Mouse (Mus musculus) urinary bladder, postnatal 4 days (tissue): Measurements from ENCODE around the gene Gm10271.

Experiments
- DNase-seq, 2 experiments: peaks; one replicate each; pipeline ENCODE4 v3.0.0; 2021 to 2022; ENCODE audit warnings: low spot score in 2 of 2

Gene Gm10271

GRCm38 (mm10) chr10:116978841-116979240, 6.4 kb upstream of the Gm10271 start:
- no peak for DNase-seq

GRCm38 (mm10) chr10:116977858-116978257, 5.4 kb upstream of the Gm10271 start:
- DNase-seq = no peak

GRCm38 (mm10) chr10:116977455-116977854, 5.0 kb upstream of the Gm10271 start:
- DNase-seq = no peak

DNA sequence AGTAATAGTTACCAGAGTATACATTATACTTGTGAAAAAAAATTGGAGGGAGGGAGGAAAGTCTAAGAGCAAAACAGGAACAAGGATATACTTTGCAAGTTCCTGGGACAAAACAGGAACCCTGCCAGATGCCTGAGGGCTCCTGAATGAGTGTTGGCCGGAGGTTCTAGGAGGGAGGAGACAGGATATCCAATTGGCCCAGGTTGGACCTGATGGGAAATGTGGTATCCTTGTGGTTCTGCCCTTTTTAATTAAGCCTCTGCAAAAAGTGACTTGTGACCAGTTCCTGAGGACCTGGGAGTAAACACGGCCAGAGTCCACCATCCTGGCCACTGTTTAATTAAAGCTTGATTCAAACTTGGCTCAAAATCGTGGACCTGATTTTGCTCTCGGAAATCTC, 3.7 kb downstream of the Gm10271 start:
- no peak for DNase-seq

DNA sequence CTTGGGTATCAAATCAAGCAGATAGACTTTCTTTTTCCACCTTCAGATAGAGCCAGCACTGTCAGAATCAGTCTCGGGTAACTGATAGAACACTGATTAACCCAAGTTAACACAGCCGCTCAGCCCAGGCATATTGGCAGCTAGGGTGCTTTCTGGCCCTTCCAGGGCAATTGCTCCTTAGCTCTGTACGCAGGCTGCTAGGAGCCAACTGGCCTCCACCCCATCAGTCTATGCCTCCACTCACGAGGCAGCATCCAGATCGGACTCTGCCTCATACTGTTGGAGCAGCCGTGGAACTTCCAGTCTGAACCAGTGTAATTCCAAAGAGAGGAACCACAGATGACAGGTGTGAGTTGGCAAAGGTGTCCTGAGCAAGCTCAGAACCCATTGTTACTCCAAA, 6.3 kb downstream of the Gm10271 start:
- DNase-seq = no peak

- no peak for DNase-seq
Measured at GRCm38 (mm10) chr10:116965297-116965696, 7.1 kb downstream of the Gm10271 start.

GRCm38 (mm10) chr10:116964571-116964970, 7.8 kb downstream of the Gm10271 start:
- DNase-seq = no peak

DNA sequence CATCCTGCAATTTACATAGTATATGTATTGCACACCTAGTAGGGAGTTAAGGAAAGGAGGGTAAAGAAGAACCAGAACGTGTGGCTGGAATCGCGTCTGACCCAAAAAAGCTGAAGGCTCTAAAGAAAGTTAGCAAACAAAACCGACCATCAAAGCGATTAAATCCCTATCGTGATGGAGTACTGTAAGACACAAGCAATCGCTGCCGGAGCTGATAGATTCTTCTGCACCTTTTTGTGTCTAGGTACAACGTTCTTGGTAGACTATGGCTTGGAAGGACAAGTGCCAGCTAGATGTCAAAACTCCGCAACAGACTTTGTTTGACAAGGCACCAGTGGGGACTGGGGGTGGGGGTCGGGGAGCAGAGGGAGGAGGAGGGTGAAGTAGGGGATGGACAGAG, 8.3 kb downstream of the Gm10271 start:
- DNase-seq = no peak

DNA sequence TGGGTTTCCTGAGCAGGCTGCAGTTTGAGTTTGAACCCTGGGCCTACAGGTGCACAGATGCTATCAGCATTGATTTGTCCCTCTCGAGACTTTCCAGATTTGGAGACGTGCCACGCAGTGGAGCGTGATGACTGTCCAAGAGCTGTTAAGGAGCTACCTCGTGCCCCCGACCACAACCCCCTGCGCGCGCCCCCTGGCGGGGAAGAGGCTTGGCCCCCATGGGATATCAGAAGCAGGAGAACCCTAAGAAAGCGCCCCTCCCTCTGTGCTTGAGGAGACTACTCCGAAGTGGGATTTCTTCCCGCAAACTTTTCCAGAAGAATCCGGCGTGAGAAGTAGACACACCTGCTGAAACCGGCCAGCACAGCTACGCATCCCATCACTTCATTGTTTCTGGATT, 9.6 kb downstream of the Gm10271 start:
- no peak for DNase-seq

DNA sequence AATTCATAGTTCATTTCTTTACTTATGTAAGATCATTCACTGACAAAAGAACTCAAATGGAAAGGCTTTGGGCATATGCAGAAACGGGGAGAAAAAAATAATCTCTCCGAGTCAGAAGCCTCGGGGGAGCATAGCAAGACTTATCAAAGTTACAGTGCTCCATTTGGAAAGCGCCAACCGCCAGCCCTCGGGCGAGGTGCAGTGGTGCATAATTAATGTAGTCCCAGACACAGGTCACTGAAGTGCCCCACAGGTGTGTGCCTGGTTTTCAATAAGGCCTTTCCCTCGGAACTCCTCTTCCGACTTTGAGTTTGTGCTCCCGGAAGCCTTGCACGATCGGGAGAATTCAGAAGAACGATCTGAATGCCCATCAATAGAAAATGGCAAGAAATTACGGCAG, 10.3 kb downstream of the Gm10271 start:
- DNase-seq = no peak

DNA sequence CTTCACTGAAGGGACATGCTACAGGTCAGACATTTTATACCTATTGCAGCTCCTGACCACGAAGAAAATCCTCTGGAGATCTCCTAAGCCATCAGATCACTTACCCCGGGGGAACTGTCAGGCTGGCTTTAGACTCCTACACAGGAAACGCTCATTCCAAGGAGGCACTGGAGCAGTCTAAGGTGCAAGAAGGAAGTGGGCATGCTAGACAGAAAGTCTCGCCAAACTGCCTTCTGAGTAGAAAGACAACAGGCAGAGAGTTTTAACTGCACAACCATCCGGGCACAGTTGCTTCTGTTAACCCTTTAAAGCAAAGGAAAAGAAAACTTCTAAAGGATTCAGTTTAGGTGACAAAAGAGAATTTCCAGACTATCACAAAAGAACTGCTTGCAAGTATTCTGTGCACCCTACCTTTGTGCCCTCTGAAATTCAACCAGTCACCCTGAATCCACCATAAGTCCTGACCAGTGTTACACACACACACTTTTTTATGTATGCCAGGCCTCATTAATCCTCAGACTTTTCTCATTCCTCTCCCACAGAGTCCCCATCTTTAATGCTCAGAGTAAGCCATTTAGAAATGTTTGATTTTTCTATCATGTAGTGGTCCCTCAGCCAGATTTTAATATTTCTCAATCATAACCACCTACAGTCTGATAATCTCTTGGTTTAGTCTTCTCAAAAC, 14.4 kb downstream of the Gm10271 start:
- no peak for DNase-seq

DNA sequence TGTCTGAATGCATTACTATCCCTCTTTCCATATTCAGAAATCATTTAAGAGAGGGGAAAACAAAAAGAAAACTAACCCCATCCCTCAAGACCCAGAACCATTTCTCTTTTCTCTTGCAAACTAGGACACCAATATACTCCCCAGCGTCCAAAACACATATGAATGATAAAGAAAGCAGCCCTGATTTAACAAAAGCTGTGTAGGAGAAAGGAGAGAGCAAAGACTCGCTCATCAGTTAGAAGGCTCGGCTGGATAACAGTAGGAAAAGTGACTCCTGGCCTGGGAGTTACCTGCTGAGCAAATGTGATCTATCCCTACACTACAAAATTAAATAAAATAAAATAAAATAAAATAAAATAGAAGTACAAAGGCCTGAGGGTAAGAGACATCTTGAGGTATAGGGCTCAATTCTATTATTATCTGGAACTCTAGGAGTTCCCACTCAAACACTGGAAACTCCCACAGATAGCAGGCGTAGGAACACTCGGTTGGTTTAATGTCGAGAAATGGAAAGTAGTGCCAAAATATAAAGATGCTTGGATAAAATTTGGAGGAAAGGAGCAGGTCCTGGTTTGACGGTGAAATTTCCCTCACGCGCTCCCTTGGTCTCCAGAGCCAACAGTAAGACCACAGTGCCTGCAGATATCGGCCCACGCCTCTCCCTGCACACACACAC, 15.8 kb downstream of the Gm10271 start:
- no peak for DNase-seq

DNA sequence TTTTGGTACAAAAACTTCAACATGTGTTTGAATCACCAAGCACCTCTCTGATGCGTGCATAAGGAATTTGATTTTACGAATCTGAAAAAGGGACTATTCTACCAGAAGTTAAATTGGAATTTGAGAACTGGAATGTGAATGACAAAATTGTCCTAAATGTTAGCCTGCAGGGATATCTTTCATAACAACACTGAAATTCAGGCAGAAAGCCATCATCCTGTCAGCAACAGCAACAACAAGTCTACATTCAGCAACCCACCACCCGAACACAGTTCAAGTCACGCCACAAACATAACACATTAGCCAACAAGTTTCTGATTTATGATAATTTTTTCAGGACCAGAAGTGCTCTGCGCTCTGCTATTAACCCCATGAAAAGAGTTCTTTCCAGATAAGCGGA, 17.2 kb downstream of the Gm10271 start:
- no peak for DNase-seq

- DNase-seq = no peak
Measured at GRCm38 (mm10) chr10:116950886-116951285, 21.5 kb downstream of the Gm10271 start.

- peak; percentile 85 to 87 for DNase-seq
Measured at GRCm38 (mm10) chr10:116950009-116950769, 22.2 kb downstream of the Gm10271 start, which contains the start of gene Rab3ip. Gene Rab3ip, minus strand, starts transcription at chr10:116950769.

- DNase-seq = no peak
Measured at GRCm38 (mm10) chr10:116949111-116950008, 23.0 kb downstream of the Gm10271 start.

DNA sequence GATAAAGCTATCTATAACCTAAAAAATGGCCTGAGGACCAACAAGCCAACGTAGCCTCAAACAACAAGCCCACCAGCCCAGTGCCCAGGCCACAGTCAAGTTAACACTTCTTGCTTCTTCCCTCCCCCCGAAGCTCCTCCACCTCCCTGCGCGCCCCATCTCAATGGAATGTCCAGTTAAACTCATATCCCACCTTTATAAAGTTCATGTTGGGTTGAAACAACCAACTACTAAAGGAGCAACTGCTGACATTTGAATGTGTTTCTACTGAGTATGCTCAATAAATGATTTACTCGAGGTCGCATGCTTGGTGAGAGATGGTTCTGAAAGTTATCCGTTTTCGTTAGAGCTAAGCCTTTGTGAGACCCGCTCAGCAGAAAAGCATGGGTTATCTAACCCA, 24.0 kb downstream of the Gm10271 start:
- DNase-seq = no peak

DNA sequence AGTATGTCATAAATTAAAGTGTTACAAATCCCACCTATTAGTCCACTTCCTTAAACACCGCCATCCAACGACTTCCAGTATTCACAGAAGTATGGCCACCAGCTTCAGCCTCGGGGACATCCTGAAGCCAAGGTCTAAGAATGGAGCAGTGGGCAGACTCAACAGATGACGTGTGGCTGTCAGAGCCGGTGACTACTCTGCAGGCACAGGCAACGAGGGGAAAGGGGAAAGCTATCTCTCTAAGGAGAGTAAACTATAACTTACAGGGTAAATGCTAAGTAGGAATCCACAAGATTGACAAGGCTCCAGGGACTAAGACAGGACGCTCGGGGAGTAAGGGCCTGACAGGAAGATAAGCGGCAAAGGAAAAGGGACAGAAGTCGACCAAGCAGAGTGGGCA, 27.5 kb downstream of the Gm10271 start:
- DNase-seq = no peak

DNA sequence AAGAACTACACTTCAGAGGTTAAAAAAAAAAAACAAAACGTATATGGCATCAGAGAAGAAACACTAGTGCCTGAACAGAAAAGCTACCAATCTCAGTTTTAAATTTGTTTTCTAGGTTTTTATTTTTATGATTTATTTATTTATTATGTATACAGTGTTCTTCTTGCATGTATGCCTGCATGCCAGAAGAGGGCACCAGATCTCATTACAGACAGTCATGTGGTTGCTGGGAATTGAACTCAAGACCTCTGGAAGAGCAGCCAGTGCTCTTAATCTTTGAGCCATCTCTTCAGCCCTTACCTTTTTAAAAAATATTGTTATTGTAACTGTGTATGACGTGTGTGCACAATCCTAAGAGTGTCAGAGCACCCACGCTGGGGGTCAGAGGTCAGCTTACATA, 28.3 kb downstream of the Gm10271 start:
- DNase-seq = no peak

DNA sequence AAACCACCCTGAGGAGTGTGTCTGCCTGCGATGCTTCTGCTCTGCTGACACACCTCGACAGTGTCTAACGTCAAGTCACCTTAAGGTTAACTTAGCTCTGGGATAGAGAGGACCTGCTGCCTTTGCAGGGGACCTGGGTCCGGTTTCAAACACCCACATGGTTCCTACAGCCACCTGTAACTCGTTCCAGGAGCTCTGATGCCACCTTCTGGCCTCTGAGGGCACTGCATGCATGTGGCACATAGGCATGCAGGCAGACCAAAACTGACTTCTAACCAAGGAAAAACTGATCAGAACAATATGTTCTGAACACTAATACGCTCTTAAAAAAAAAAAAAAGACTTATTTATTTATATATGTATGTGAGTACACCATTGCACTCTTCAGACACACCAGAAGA, 29.4 kb downstream of the Gm10271 start:
- no peak for DNase-seq

GRCm38 (mm10) chr10:116935028-116935427, 37.4 kb downstream of the Gm10271 start:
- DNase-seq = no peak

- DNase-seq = no peak
Measured at GRCm38 (mm10) chr10:116933794-116934193, 38.6 kb downstream of the Gm10271 start.
